Mouse (Mus musculus) cortical plate, adult 2 months (tissue): ENCODE data around the gene Lingo1. TPM values are rescaled to one million over a fixed set of nuclear protein-coding genes. Genes with fewer than 3 reads are reported as not detected.

Experiments used
- H3K27ac ChIP-seq: fragments of 200-500 bp; 2 replicates; pipeline ENCODE4 v1.5.1; 2012; ENCODE audit warnings: low read length, control low read depth, inconsistent platforms; ENCODE audit not compliant: insufficient read depth
- H3K4me1 ChIP-seq: fragments of 200-500 bp; 2 replicates; pipeline ENCODE4 v1.6.1; 2011; ENCODE audit warnings: low read length; ENCODE audit not compliant: control insufficient read depth, insufficient read depth
- H3K4me3 ChIP-seq: fragments of 200-500 bp; 2 replicates; pipeline ENCODE4 v1.5.1; 2011; ENCODE audit warnings: mild to moderate bottlenecking, low read length, control low read depth; ENCODE audit not compliant: insufficient read depth
- CTCF ChIP-seq: fragments of 200-500 bp; IDR thresholded peaks from 2 replicates; pipeline ENCODE4 v1.5.1; 2011; ENCODE audit warnings: mild to moderate bottlenecking, control low read depth, low read length; ENCODE audit not compliant: insufficient read depth; ENCODE audit errors: extremely low read depth
- POLR2A ChIP-seq: fragments of 200-500 bp; IDR thresholded peaks from 2 replicates; pipeline ENCODE4 v1.6.1; 2011; ENCODE audit warnings: mild to moderate bottlenecking, low read length, control low read depth; ENCODE audit not compliant: insufficient read depth; ENCODE audit errors: extremely low read depth
- polyA plus RNA-seq: library from polyadenylated mRNA; depleted of rRNA; stranded (reverse); fragments of >200 nt; gene quantifications from 2 replicates; pipeline ENCODE4 v1.2.3, GENCODE M21; 2012

The Lingo1 gene
- polyA plus RNA-seq, 1 experiment = 476 TPM

DNA sequence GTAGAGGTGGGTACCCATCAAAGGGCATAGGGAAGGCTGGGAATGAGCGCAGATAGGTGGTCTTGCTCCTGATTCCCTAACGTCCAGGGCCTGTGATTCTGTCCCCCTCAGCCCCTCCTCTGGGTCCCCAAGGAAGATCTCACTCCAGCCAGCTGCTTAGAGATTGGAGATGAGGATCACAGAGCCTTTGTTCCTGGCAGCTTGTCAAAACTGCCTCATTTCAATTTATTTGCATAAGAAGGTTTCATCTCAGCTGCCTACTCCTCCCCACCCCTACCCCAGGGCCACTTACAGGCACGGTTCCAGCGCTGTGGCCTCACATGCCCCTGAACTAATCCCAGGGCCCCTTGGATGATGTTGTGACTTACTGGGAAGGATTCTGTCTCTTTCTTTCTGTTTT, 33.9 kb upstream of the Lingo1 start:
- TF ChIP-seq CTCF (no peak), POLR2A (no peak)
- Histone ChIP-seq H3K4me1 (peaks cover 6% of the 10 kb centered on the region), H3K27ac (no peak overlapping the region), H3K4me3 (no peak overlapping the region)

DNA sequence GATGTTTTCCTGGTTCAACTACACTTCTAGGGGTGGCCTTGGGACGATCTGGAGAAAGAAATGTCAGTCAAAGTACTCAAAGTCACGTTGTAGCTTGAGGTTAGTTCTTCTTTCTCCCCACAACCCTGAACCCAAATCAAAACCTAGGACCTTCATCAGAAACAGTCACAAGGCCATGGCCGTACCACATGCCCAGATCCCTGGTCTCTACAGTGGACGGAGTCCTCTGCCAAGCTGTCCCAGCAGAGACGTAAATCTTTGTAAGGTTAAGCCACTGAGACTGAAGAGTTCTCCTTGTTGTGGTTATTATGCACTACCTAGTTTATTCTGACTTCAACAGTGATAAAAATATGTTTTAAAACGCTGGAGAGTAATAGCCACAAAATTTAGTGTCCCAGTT, 32.6 kb upstream of the Lingo1 start:
- Histone ChIP-seq H3K4me1 (peaks cover 6% of the 10 kb centered on the region), H3K27ac (no peak overlapping the region), H3K4me3 (no peak overlapping the region)
- TF ChIP-seq CTCF (no peak), POLR2A (no peak)

DNA sequence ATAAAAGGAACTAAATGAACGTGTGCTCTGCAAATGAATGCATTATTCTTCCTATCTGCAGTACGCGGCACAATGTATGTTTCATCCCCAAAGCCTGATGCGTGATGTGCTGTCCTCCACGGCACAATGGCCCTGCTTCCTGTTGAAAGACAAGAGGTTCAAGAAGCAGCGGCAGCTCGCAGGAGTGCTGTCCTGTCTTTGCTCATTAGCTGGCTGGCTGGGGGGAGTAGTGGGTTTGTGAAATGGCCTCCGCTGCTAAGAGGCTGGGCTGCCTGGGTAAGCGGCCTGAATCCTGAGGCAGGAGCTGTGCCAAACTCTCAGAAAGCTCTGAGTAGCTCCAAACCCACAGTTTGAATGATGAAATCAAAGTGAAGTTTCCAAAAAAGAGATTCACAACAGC, 31.9 kb upstream of the Lingo1 start:
- Histone ChIP-seq H3K4me3 (no peak overlapping the region), H3K4me1 (peaks cover 6% of the 10 kb centered on the region), H3K27ac (no peak overlapping the region)
- TF ChIP-seq POLR2A = no peak
- TF ChIP-seq CTCF = no peak

DNA sequence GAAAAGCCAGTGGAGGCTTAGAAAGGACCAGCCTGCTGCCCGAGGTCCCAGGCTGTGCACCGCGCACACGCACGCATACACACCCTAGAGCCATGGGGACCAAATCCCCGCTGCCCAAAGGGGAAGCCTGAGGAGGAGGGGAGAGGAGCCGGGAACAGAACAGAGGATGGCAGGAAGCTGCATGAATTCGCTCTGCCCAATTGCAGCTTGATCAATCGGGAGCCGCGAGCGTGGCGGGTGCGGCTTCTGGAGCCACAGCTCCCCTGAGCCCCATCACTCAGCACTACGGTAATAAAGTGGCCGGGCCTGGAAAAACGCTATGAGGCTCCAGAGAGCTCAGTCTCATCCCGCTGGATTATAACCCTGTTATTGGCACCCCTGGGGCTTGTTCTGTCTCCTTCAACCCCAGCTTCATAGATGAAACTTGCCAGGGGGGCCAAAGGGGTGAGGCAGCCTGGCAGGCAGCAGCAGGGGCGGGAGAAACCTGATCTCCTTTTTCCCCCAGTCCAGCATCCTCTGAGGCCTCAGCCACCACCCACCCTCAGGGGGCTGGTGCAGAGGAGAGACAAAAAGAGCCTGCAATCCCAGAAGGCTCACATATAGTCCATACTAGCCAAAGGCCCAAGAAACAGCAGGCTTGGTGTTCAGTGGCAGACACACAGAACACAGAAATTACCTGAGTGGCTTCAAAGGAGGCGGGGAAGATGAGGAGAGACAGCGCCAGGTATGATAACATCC, 29.4 kb upstream of the Lingo1 start:
- 0 out of 2 replicates have a peak overlapping the region, but pooled peaks have one; percentile 7 for H3K4me3 ChIP-seq
- H3K4me1 ChIP-seq = peaks cover 6% of the 10 kb centered on the region
- TF ChIP-seq CTCF (no peak), POLR2A (no peak)
- H3K27ac ChIP-seq = no peak overlapping the region

DNA sequence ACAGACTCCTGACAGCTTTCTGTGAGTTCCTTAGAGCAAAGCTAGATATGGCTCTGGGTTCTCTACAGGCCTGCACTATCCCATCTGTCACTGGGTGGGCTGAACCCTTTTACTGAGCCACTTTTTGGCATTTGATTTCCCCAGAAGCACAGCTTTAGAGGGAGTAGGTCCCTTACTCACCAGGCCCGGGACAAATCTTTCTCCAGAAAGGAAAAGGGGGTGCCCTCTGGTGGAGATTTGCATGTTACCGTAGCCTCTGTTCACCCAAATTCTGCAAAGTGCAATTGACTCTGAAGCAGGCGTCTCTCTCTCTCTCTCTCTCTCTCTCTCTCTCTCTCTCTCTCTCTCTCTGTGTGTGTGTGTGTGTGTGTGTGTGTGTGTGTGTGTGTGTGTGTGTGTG, 28.6 kb upstream of the Lingo1 start:
- H3K4me3 ChIP-seq = 0 out of 2 replicates have a peak overlapping the region, but pooled peaks have one; percentile 7

DNA sequence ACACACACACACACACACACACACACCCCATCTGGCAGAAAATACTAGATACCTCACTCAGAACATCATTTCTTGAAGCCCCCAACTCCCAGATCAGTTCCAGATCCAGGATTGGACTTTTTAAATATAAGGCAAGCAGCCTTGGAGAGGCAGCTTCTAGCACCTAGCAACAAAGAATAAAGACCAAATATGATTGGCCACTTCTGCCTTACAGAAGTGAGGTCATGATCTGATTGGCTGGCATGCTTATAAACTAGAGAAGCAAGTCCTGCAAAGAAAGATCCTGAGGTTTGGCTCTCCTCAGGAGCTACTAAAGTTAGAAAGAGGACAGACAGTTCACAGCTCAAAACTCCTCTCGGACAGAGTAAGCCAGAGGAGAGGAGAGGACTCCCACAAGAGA, 14.6 kb upstream of the Lingo1 start:
- H3K4me3 ChIP-seq = no peak overlapping the region
- H3K27ac ChIP-seq = no peak overlapping the region
- TF ChIP-seq CTCF (no peak), POLR2A (no peak)
- H3K4me1 ChIP-seq = no peaks in the 10 kb centered on the region

More for the DNA sequence above, 28.6 kb upstream of the Lingo1 start:
- Histone ChIP-seq H3K4me1 (peaks cover 4% of the 10 kb centered on the region), H3K27ac (no peak overlapping the region)
- TF ChIP-seq CTCF (peak; percentile 30), POLR2A (no peak)

DNA sequence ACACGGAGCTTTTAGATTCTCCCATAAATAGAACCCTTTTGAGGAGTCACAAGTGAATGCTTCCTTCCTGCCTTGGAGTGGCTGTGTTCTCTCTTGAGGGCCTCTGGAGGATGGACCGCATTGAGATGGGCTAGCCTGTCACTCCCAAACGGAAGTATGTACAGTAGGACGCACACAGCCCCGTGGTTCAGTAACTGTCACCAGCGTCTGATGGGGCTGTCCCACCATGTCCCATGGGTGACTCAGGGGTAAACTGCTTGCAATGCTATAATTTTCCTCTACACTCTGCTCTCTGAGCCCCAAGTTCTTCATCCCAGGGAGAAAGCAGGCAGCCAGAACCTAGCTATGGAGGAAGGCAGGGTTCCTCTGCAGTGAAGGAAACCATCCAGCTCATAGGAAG, 11.7 kb upstream of the Lingo1 start:
- TF ChIP-seq POLR2A (no peak), CTCF (no peak)
- no peak overlapping the region for H3K27ac ChIP-seq
- H3K4me3 ChIP-seq = no peak overlapping the region
- no peaks in the 10 kb centered on the region for H3K4me1 ChIP-seq

DNA sequence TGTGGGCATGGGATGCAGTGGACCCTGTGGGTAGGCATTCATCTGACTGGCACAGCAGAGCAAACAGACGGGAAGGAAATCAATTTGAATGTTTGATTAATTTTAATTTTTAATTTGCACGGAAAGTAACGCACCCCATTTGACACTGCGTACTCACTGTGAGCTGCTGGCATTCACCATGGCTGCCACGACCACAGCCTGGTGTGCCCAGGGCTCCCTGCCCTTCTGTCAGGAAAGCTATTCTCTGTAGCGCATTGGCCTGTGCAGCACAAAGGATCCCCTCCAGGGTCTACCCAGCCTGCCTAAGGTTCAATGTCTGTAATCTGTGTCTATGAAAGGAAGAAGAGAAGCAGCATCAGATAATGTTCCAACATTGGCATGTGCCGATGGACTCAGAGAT, 6.9 kb upstream of the Lingo1 start:
- TF ChIP-seq POLR2A = no peak
- no peak for TF ChIP-seq CTCF
- Histone ChIP-seq H3K27ac (no peak overlapping the region), H3K4me1 (no peaks in the 10 kb centered on the region), H3K4me3 (no peak overlapping the region)

DNA sequence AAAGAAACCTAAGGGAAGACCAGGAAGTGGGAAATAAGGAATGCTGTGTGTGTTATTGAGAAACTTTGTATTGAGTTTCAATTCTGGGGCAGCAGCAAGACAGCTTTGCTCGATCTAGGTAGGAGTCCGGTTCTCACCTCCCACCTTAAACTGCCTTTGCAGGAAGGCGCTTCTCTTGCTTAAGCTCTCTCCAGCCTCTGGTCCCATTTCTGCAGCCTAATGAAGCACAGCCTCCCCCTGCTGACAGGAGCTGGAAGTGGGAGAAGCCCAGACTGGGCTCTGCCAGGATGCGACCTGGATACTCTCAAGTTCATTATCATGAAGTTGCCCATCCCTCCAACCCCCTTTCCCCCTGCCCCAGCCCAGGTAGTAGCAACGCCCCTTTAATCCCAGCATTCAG, 1.6 kb upstream of the Lingo1 start:
- no peaks in the 10 kb centered on the region for H3K4me1 ChIP-seq
- H3K27ac ChIP-seq = no peak overlapping the region
- no peak overlapping the region; the same call in 1 of the 2 replicates for H3K4me3 ChIP-seq
- peak; percentile 89 for TF ChIP-seq CTCF
- TF ChIP-seq POLR2A = peak; percentile 32; the same call in 1 of the 2 replicates

DNA sequence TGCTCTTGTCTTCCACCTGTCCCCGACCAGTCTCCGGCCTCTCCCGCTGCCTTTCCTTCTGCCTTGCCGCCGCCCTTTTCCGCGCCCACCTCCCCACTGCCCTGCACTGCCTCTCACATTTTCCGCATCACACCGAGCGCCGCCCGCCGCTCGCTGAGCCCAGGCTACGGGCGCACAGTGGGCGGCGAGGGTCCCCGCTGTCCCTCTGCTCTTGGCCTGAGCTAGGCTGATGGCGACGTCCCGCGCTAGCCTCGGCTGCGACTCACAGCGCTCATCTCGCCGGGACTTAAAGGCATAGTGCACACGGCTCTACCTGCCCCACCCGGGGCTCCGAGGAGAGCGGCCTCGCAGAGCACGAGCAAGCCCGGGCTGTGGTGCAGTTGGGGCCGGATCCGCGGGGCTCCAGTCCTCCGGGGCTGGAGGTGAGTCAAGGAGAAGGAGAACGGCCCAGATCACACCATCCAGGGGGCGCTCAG, 426 bp upstream of the Lingo1 start:
- TF ChIP-seq POLR2A (peak; percentile 41; the same call in 1 of the 2 replicates), CTCF (no peak)
- no peaks in the 10 kb centered on the region for H3K4me1 ChIP-seq
- H3K27ac ChIP-seq = peak overlapping the region; percentile 99
- H3K4me3 ChIP-seq = peak overlapping the region; percentile 95
